Mouse (Mus musculus) gastrocnemius, adult 18-20 months (tissue): Measurements from ENCODE around the gene Ski. TPM values are rescaled to one million over a fixed set of nuclear protein-coding genes. Genes with fewer than 3 reads are reported as not detected.
"Not testable (repeated sequence)": the region's sequence is repeated elsewhere in the genome, so short reads cannot be mapped to it uniquely, and the experiment has no call there.

Source experiments
- DNase-seq: peaks from one replicate; pipeline ENCODE4 v3.0.0; 2021; ENCODE audit warnings: low spot score
- long read RNA-seq, 2 experiments: library from polyadenylated mRNA; stranded (forward); transcript quantifications; one replicate each; pipeline ENCODE4 v2.0.0; 2021
- total RNA-seq, 2 experiments: library from RNA; stranded (reverse); gene quantifications; 2 replicates each; pipeline ENCODE4 v1.2.3; 2021

Gene Ski
- total RNA-seq = 10 to 100 TPM; 28.3 to 31.3 TPM
- long read RNA-seq, experiment 1, full-length matches to known transcripts = 12 of 36 reads
- long read RNA-seq, experiment 1, partial matches to known transcripts = 7 of 36 reads
- long read RNA-seq, experiment 1, other reads (novel, unspliced or antisense) = 17 of 36 reads
- long read RNA-seq, experiment 2, full-length matches to known transcripts = 26 of 42 reads
- long read RNA-seq, experiment 2, partial matches to known transcripts = 3 of 42 reads
- long read RNA-seq, experiment 2, other reads (novel, unspliced or antisense) = 13 of 42 reads

- DNase-seq = no peak
Observed at GRCm38 (mm10) chr4:155222552-155222840, at the start of gene Ski. Ski (minus strand) TSS chr4:155222592.

GRCm38 (mm10) chr4:155268382-155268781 lies 46.0 kb upstream of the Ski start:
- peak; percentile 82 for DNase-seq

GRCm38 (mm10) chr4:155267639-155268175 lies 45.3 kb upstream of the Ski start:
- DNase-seq = peak; percentile 15

GRCm38 (mm10) chr4:155267047-155267543 lies 44.7 kb upstream of the Ski start:
- DNase-seq = peak; percentile 23

GRCm38 (mm10) chr4:155264521-155265321 lies 42.3 kb upstream of the Ski start:
- no peak for DNase-seq

- no peak for DNase-seq
Observed at GRCm38 (mm10) chr4:155252253-155252652, 29.9 kb upstream of the Ski start.

- no peak for DNase-seq
Observed at GRCm38 (mm10) chr4:155251147-155251546, 28.8 kb upstream of the Ski start.

- no peak for DNase-seq
Observed at GRCm38 (mm10) chr4:155250361-155251117, 28.1 kb upstream of the Ski start.

GRCm38 (mm10) chr4:155249648-155250351 lies 27.4 kb upstream of the Ski start, which contains the start of gene Faap20:
Faap20 (plus strand) TSS chr4:155249802.
- peak; percentile 84 for DNase-seq

- peak; percentile 96 for DNase-seq
Observed at GRCm38 (mm10) chr4:155249257-155249647, 26.9 kb upstream of the Ski start.

GRCm38 (mm10) chr4:155248054-155248453 lies 25.7 kb upstream of the Ski start:
- DNase-seq = not testable (repeated sequence)

GRCm38 (mm10) chr4:155246691-155247105 lies 24.3 kb upstream of the Ski start:
- peak; percentile 49 for DNase-seq

GRCm38 (mm10) chr4:155245770-155246492 lies 23.5 kb upstream of the Ski start:
- DNase-seq = no peak

- DNase-seq = no peak
Observed at GRCm38 (mm10) chr4:155243233-155243632, 20.8 kb upstream of the Ski start.

- no peak for DNase-seq
Observed at GRCm38 (mm10) chr4:155242292-155242691, 19.9 kb upstream of the Ski start.

- no peak for DNase-seq
Observed at GRCm38 (mm10) chr4:155241789-155242188, 19.4 kb upstream of the Ski start.

GRCm38 (mm10) chr4:155239494-155239893 lies 17.1 kb upstream of the Ski start:
- DNase-seq = no peak

GRCm38 (mm10) chr4:155238276-155238675 lies 15.9 kb upstream of the Ski start:
- peak; percentile 73 for DNase-seq

- DNase-seq = no peak
Observed at GRCm38 (mm10) chr4:155236737-155237385, 14.5 kb upstream of the Ski start.
